Mouse (Mus musculus): Measurements from ENCODE around the gene Phactr3.
"Not testable (repeated sequence)": the region's sequence is repeated elsewhere in the genome, so short reads cannot be mapped to it uniquely, and the experiment has no call there.

Gene Phactr3

GRCm38 (mm10) chr2:178118801-178119560 lies at the start of gene Phactr3:
Gene Phactr3 (plus strand): TSS chr2:178118975.
- in situ Hi-C loops (cut with MboI; ENCODE audit: low pct_unique_long_range_greater_than_20kb in 1 of 2, low sequenced_read_pairs in 2 of 2, unreplicated experiment in 1 of 2): no loop called here

- in situ Hi-C loops (cut with MboI; ENCODE audit: low pct_unique_long_range_greater_than_20kb in 1 of 2, low sequenced_read_pairs in 2 of 2, unreplicated experiment in 1 of 2): not testable (repeated sequence)
Observed at GRCm38 (mm10) chr2:178078166-178078717, 40.5 kb upstream of the Phactr3 start, which contains the start of gene Zfp931. Gene Zfp931 (minus strand): TSS chr2:178078476.

GRCm38 (mm10) chr2:178089586-178089985 lies 29.2 kb upstream of the Phactr3 start:
- in situ Hi-C loops (cut with MboI; ENCODE audit: low pct_unique_long_range_greater_than_20kb in 1 of 2, low sequenced_read_pairs in 2 of 2, unreplicated experiment in 1 of 2): no loop called here

GRCm38 (mm10) chr2:178098021-178098420 lies 20.8 kb upstream of the Phactr3 start:
- in situ Hi-C loops (cut with MboI; ENCODE audit: low pct_unique_long_range_greater_than_20kb in 1 of 2, low sequenced_read_pairs in 2 of 2, unreplicated experiment in 1 of 2): no loop called here

- in situ Hi-C loops (cut with MboI; ENCODE audit: low pct_unique_long_range_greater_than_20kb in 1 of 2, low sequenced_read_pairs in 2 of 2, unreplicated experiment in 1 of 2): loop anchor here in 1 of 2 experiments (10.0 kb wide), 1 partner anchor 153 kb away; no protein-coding TSS in a partner anchor
Observed at GRCm38 (mm10) chr2:178101957-178102356, 16.8 kb upstream of the Phactr3 start.

GRCm38 (mm10) chr2:178117946-178118345 lies 829 bp upstream of the Phactr3 start:
- in situ Hi-C loops (cut with MboI; ENCODE audit: low pct_unique_long_range_greater_than_20kb in 1 of 2, low sequenced_read_pairs in 2 of 2, unreplicated experiment in 1 of 2): no loop called here

- in situ Hi-C loops (cut with MboI; ENCODE audit: low pct_unique_long_range_greater_than_20kb in 1 of 2, low sequenced_read_pairs in 2 of 2, unreplicated experiment in 1 of 2): no loop called here
Observed at GRCm38 (mm10) chr2:178119561-178120355, 983 bp downstream of the Phactr3 start.

- in situ Hi-C loops (cut with MboI; ENCODE audit: low pct_unique_long_range_greater_than_20kb in 1 of 2, low sequenced_read_pairs in 2 of 2, unreplicated experiment in 1 of 2): no loop called here
Observed at GRCm38 (mm10) chr2:178120356-178120645, 1.5 kb downstream of the Phactr3 start.

GRCm38 (mm10) chr2:178120651-178121374 lies 2.0 kb downstream of the Phactr3 start:
- in situ Hi-C loops (cut with MboI; ENCODE audit: low pct_unique_long_range_greater_than_20kb in 1 of 2, low sequenced_read_pairs in 2 of 2, unreplicated experiment in 1 of 2): no loop called here

GRCm38 (mm10) chr2:178121375-178121688 lies 2.6 kb downstream of the Phactr3 start:
- in situ Hi-C loops (cut with MboI; ENCODE audit: low pct_unique_long_range_greater_than_20kb in 1 of 2, low sequenced_read_pairs in 2 of 2, unreplicated experiment in 1 of 2): no loop called here

GRCm38 (mm10) chr2:178121946-178122665 lies 3.3 kb downstream of the Phactr3 start:
- in situ Hi-C loops (cut with MboI; ENCODE audit: low pct_unique_long_range_greater_than_20kb in 1 of 2, low sequenced_read_pairs in 2 of 2, unreplicated experiment in 1 of 2): no loop called here

GRCm38 (mm10) chr2:178123466-178123865 lies 4.7 kb downstream of the Phactr3 start:
- in situ Hi-C loops (cut with MboI; ENCODE audit: low pct_unique_long_range_greater_than_20kb in 1 of 2, low sequenced_read_pairs in 2 of 2, unreplicated experiment in 1 of 2): no loop called here

- in situ Hi-C loops (cut with MboI; ENCODE audit: low pct_unique_long_range_greater_than_20kb in 1 of 2, low sequenced_read_pairs in 2 of 2, unreplicated experiment in 1 of 2): no loop called here
Observed at GRCm38 (mm10) chr2:178125427-178125826, 6.7 kb downstream of the Phactr3 start.

- in situ Hi-C loops (cut with MboI; ENCODE audit: low pct_unique_long_range_greater_than_20kb in 1 of 2, low sequenced_read_pairs in 2 of 2, unreplicated experiment in 1 of 2): no loop called here
Observed at GRCm38 (mm10) chr2:178126041-178126820, 7.5 kb downstream of the Phactr3 start.

- in situ Hi-C loops (cut with MboI; ENCODE audit: low pct_unique_long_range_greater_than_20kb in 1 of 2, low sequenced_read_pairs in 2 of 2, unreplicated experiment in 1 of 2): no loop called here
Observed at GRCm38 (mm10) chr2:178128594-178128993, 9.8 kb downstream of the Phactr3 start.

GRCm38 (mm10) chr2:178129161-178129560 lies 10.4 kb downstream of the Phactr3 start:
- in situ Hi-C loops (cut with MboI; ENCODE audit: low pct_unique_long_range_greater_than_20kb in 1 of 2, low sequenced_read_pairs in 2 of 2, unreplicated experiment in 1 of 2): no loop called here

- in situ Hi-C loops (cut with MboI; ENCODE audit: low pct_unique_long_range_greater_than_20kb in 1 of 2, low sequenced_read_pairs in 2 of 2, unreplicated experiment in 1 of 2): no loop called here
Observed at GRCm38 (mm10) chr2:178129676-178130075, 10.9 kb downstream of the Phactr3 start.

- in situ Hi-C loops (cut with MboI; ENCODE audit: low pct_unique_long_range_greater_than_20kb in 1 of 2, low sequenced_read_pairs in 2 of 2, unreplicated experiment in 1 of 2): no loop called here
Observed at GRCm38 (mm10) chr2:178130536-178130935, 11.8 kb downstream of the Phactr3 start.
